Mouse (Mus musculus) adrenal gland, adult 18-20 months (tissue): ENCODE results near the gene Olfr522. TPM values are rescaled to one million over a fixed set of nuclear protein-coding genes. Genes with fewer than 3 reads are reported as not detected.
A peak's percentile ranks its signal among the peaks of the same experiment; 100 is the strongest.

Source experiments
- DNase-seq, 2 experiments: peaks; one replicate each; pipeline ENCODE4 v3.0.0; 2021 to 2022; ENCODE audit warnings: low spot score in 2 of 2
- total RNA-seq, 2 experiments: library from RNA; stranded (reverse); gene quantifications; 1 replicate in 1 of 2; 2 replicates in 1 of 2; pipeline ENCODE4 v1.2.3; 2021

Gene Olfr522
- total RNA-seq, 2 experiments from 2014 or later = not detected

GRCm38 (mm10) chr7:140116329-140117054, 48.1 kb downstream of the Olfr522 start, which contains the start of gene Echs1:
Gene Echs1, minus strand, starts transcription at chr7:140116476.
- peak; percentile 86 for DNase-seq

GRCm38 (mm10) chr7:140115583-140116328, 48.8 kb downstream of the Olfr522 start, which contains the start of gene Paox:
Gene Paox, plus strand, starts transcription at chr7:140115799.
- DNase-seq = peak in 1 of 2 experiments; percentile 55

- no peak for DNase-seq
Measured at GRCm38 (mm10) chr7:140111943-140112342, 52.6 kb downstream of the Olfr522 start.

Other genes with a start within 250 kb of the Olfr522 start
- gene Utf1, start 221.0 kb downstream of the Olfr522 start, total RNA-seq = not detected
- gene 6430531B16Rik, start 186.0 kb downstream of the Olfr522 start, total RNA-seq = not detected
- gene Adam8, start 172.2 kb downstream of the Olfr522 start, total RNA-seq = 1 to 10 TPM; 1.9 to 6.9 TPM
- gene Zfp511, start 128.4 kb downstream of the Olfr522 start, total RNA-seq = 10 to 100 TPM; 16.3 to 23.5 TPM
- gene Tubgcp2, start 128.1 kb downstream of the Olfr522 start, total RNA-seq = 10 to 100 TPM; 18.5 to 22.8 TPM
- not detected for gene Msx3, start 115.7 kb downstream of the Olfr522 start, total RNA-seq
- 1 to 10 TPM; 6.2 to 7.5 TPM for gene Caly, start 82.2 kb downstream of the Olfr522 start, total RNA-seq
- gene Prap1, start 71.4 kb downstream of the Olfr522 start, total RNA-seq = not detected
- 10 to 100 TPM; 55.7 to 64.0 TPM for gene Fuom, start 62.3 kb downstream of the Olfr522 start, total RNA-seq
- 10 to 100 TPM; 15.1 to 16.8 TPM for gene Paox, start 49.0 kb downstream of the Olfr522 start, total RNA-seq
- 100 to 1,000 TPM; 472 to 511 TPM for gene Echs1, start 48.3 kb downstream of the Olfr522 start, total RNA-seq
- 10 to 100 TPM; 28.6 to 31.4 TPM for gene Mtg1, start 27.2 kb downstream of the Olfr522 start, total RNA-seq
- gene Sprn, start 9.9 kb downstream of the Olfr522 start, total RNA-seq = under 1 TPM; 0.58 to 0.80 TPM
- gene Olfr523, start 8.5 kb upstream of the Olfr522 start, total RNA-seq = not detected
- not detected for gene Olfr524, start 41.2 kb upstream of the Olfr522 start, total RNA-seq
- gene Cd163l1, start 53.5 kb upstream of the Olfr522 start, total RNA-seq = not detected
- gene 5830411N06Rik, start 82.5 kb upstream of the Olfr522 start, total RNA-seq = not detected
- not detected for gene Olfr525, start 156.1 kb upstream of the Olfr522 start, total RNA-seq
- not detected for gene Olfr527, start 169.3 kb upstream of the Olfr522 start, total RNA-seq
- gene Olfr60, start 196.9 kb upstream of the Olfr522 start, total RNA-seq = not detected
- not detected for gene Olfr530, start 211.6 kb upstream of the Olfr522 start, total RNA-seq
- gene Olfr531, start 238.2 kb upstream of the Olfr522 start, total RNA-seq = not detected